Mouse (Mus musculus): ENCODE results near the gene Lrig1.

DNA sequence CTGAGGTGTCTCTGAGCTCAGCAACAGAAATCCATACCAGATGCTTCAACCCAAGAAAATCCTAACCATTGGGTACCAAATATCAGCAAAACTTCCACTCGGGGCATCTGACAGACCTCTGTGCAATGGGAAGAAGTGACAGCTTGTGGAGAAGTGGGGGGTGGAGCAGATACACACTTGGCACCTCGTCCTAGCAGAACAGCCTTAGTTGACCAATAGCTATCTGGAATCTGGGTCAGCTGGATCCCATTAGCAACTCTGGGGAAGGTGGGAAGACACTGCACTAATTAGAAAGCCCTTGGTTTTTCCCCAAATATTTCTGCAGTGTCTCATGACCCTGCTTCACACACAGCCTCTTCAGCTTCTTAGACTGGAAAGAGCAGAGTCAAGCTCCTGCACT is 73.2 kb downstream of the Lrig1 start:
- TF ChIP-seq POLR2A (IDR thresholded peaks at IDR 0.05; ENCODE audit: insufficient read depth, low read depth, low read length) (no peak), EP300 (IDR thresholded peaks at IDR 0.05; ENCODE audit: insufficient read depth, low read depth, low read length) (no peak), CTCF (IDR thresholded peaks at IDR 0.05) (no peak)
